Mouse (Mus musculus): ENCODE data around the gene Ptcra. TPM values are rescaled to one million over a fixed set of nuclear protein-coding genes. Genes with fewer than 3 reads are reported as not detected.

Gene Ptcra
- not detected in 2 replicates for total RNA-seq (2014; rRNA removed)
- 0.17 and 0.20 TPM in 2 replicates for polyA plus RNA-seq (2015; fragmentation: Nextera tagmentation; extraction: Ambion mirVana)

DNA sequence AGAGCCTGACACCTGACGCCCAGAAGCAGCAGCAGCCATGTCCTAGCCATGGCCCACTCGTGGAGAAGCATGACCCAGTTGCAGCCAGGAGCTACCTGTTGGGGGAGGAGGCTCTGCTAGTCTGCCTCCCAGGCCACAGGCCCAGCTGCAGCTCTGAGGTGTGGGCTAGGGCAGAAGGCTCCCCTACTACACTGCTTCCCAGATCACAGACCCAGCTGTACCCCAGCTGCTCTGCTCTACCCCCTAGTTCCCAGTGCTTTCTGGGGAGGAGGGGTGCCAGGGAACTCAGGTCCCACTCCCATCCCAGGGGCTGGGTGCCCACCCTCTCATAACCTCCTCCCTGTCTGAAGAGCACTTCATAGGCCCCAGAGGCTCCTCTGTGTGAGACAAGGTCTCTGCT, at the start of gene Ptcra:
Gene Ptcra, minus strand, starts transcription at position 169 of the 400 bp plus-strand sequence.
- ATAC-seq (ENCODE audit: low FRiP score) (no peak), DNase-seq (ENCODE audit: low spot score) (no peak)
- H3K27ac ChIP-seq (ENCODE audit: low read depth, low read length): no peak within 1 kb of the TSS
- no peaks in the 10 kb centered on the region for H3K36me3 ChIP-seq (ENCODE audit: insufficient read depth, low read length)
- no peak for TF ChIP-seq CTCF (IDR thresholded peaks at IDR 0.05)
- WGBS: 54% methylated on average over 2 of the region's 2 CpGs
- no peak within 1 kb of the TSS for H3K4me3 ChIP-seq (ENCODE audit: low read depth, low read length)
- no peaks in the 10 kb centered on the region for H3K4me1 ChIP-seq (ENCODE audit: insufficient read depth, low read length)
- no peaks in the 10 kb centered on the region for H3K27me3 ChIP-seq (ENCODE audit: insufficient read depth, low read length)
- H3K9me3 ChIP-seq (ENCODE audit: low read length): no peaks in the 10 kb centered on the region
- H3K9ac ChIP-seq (replicated peaks; ENCODE audit: low read length, poor library complexity, severe bottlenecking): no peak within 1 kb of the TSS
- H3K4me2 ChIP-seq (ENCODE audit: low read depth, low read length, poor library complexity, severe bottlenecking): no peak within 1 kb of the TSS

DNA sequence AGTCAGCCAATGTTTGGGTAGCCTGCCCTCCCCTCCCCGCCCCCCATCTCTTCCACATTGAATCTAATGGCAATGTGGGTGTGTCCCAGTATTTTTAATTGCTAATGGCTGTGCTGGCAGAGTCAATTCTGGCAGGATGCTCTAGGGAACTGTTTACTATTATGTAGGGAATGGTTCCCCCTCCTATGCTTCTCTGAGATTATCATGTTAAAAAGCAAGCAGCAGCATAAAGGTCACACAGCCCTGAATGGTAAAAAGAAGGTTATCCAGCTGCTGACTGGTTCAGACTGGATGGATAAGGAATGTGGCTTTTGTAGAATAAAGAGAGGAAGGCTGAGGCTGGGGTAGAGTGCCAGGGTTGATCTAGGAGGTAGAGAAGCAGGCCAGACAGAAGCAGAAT, 48.9 kb upstream of the Ptcra start:
- Histone ChIP-seq H3K9me3 (ENCODE audit: low read length) (no peaks in the 10 kb centered on the region), H3K27me3 (ENCODE audit: insufficient read depth, low read length) (no peaks in the 10 kb centered on the region), H3K27ac (ENCODE audit: low read depth, low read length) (no peak overlapping the region), H3K4me3 (ENCODE audit: low read depth, low read length) (no peak overlapping the region), H3K36me3 (ENCODE audit: insufficient read depth, low read length) (peaks cover 52% of the 10 kb centered on the region), H3K4me1 (ENCODE audit: insufficient read depth, low read length) (no peaks in the 10 kb centered on the region), H3K4me2 (ENCODE audit: low read depth, low read length, poor library complexity, severe bottlenecking) (no peak overlapping the region), H3K9ac (replicated peaks; ENCODE audit: low read length, poor library complexity, severe bottlenecking) (no peak overlapping the region)
- no peak for TF ChIP-seq CTCF (IDR thresholded peaks at IDR 0.05)
- ATAC-seq (ENCODE audit: low FRiP score) (no peak), DNase-seq (ENCODE audit: low spot score) (no peak)
- 88% methylated on average over 1 of the region's 1 CpGs for WGBS

DNA sequence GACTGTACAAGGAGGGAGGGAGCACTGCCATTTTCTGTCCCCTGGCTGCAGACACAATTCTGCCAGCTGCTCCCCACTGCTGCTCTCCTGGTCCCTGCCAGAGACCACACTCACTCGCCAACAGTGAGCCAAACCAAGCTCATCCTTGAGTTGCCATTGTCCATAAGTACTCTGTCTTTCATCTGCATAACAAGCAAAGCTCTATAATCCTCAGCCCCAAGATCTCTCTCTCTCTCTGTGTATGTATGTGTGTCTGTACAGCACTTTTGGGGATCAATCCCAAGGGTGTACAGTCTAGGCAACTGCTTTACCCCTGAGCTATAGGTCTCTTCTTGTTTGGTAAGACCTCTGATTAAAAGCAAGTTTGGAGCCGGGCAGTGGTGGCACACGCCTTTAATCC, 47.2 kb upstream of the Ptcra start:
- no peaks in the 10 kb centered on the region for H3K27me3 ChIP-seq (ENCODE audit: insufficient read depth, low read length)
- H3K9ac ChIP-seq (replicated peaks; ENCODE audit: low read length, poor library complexity, severe bottlenecking): no peak overlapping the region
- H3K9me3 ChIP-seq (ENCODE audit: low read length): no peaks in the 10 kb centered on the region
- H3K27ac ChIP-seq (ENCODE audit: low read depth, low read length): no peak overlapping the region
- no peak for DNase-seq (ENCODE audit: low spot score)
- TF ChIP-seq CTCF (IDR thresholded peaks at IDR 0.05): no peak
- H3K4me2 ChIP-seq (ENCODE audit: low read depth, low read length, poor library complexity, severe bottlenecking): no peak overlapping the region
- H3K4me1 ChIP-seq (ENCODE audit: insufficient read depth, low read length): no peaks in the 10 kb centered on the region
- H3K36me3 ChIP-seq (ENCODE audit: insufficient read depth, low read length): peaks cover 53% of the 10 kb centered on the region
- WGBS: 90% methylated on average over 3 of the region's 3 CpGs
- no peak for ATAC-seq (ENCODE audit: low FRiP score)
- no peak overlapping the region for H3K4me3 ChIP-seq (ENCODE audit: low read depth, low read length)

DNA sequence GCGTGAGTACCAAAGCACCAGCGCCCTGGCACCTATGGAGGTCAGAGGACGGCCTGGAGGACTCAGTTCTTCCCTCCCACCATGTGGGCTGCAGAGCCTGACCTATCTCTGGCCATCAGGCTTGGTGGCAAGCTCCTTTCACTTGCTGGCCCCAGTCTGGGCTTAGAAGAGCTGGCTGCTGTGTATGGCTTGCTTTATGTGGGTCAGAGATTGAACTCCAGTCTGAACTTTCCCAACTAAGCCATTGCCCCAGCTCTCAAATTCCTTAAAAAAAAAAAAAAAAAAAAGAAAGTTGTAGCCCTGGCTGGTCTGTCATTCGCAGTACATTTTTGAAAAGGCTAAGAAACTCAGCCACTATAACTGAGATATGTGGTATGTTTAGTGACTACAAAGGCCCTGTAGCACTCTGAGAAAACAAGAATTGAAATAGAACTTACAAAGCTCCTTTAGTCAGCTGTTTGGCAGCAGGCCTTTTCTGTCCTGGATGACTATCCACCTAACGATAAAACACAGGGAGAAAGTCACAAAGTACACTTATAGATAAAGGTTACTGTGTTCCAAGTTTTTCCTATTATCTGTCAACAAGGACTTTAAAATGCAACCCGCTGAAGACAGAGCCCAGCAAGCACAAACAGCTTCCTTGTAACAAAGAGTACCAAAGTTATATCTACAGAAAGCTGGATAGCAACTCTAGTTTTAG, 45.8 kb upstream of the Ptcra start:
- no peaks in the 10 kb centered on the region for H3K4me1 ChIP-seq (ENCODE audit: insufficient read depth, low read length)
- peaks cover 58% of the 10 kb centered on the region for H3K36me3 ChIP-seq (ENCODE audit: insufficient read depth, low read length)
- no peak overlapping the region for H3K9ac ChIP-seq (replicated peaks; ENCODE audit: low read length, poor library complexity, severe bottlenecking)
- ATAC-seq (ENCODE audit: low FRiP score) (no peak), DNase-seq (ENCODE audit: low spot score) (no peak)
- no peak for TF ChIP-seq CTCF (IDR thresholded peaks at IDR 0.05)
- no peaks in the 10 kb centered on the region for H3K9me3 ChIP-seq (ENCODE audit: low read length)
- H3K4me3 ChIP-seq (ENCODE audit: low read depth, low read length): no peak overlapping the region
- H3K27me3 ChIP-seq (ENCODE audit: insufficient read depth, low read length): no peaks in the 10 kb centered on the region
- H3K4me2 ChIP-seq (ENCODE audit: low read depth, low read length, poor library complexity, severe bottlenecking): no peak overlapping the region
- 91% methylated on average over 6 of the region's 6 CpGs for WGBS
- H3K27ac ChIP-seq (ENCODE audit: low read depth, low read length): no peak overlapping the region

DNA sequence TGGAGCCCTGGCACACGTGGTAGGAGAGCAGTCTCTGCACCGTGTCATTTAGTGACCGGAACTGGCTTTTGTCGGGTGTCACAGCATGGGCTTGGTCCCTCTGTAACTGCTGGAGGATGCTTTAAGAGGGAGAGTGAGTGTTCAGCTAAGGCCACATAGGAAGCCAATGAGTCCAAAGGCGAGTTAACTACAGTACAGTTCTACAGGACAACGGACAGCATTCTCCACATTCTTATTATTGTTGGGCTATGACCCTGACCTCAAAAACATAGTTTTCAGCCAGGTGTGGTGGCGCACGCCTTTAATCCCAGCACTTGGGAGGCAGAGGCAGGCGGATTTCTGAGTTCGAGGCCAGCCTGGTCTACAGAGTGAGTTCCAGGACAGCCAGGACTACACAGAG, 44.9 kb upstream of the Ptcra start:
- Histone ChIP-seq H3K36me3 (ENCODE audit: insufficient read depth, low read length) (peaks cover 53% of the 10 kb centered on the region), H3K4me1 (ENCODE audit: insufficient read depth, low read length) (no peaks in the 10 kb centered on the region), H3K4me3 (ENCODE audit: low read depth, low read length) (no peak overlapping the region), H3K4me2 (ENCODE audit: low read depth, low read length, poor library complexity, severe bottlenecking) (no peak overlapping the region), H3K9me3 (ENCODE audit: low read length) (no peaks in the 10 kb centered on the region), H3K27ac (ENCODE audit: low read depth, low read length) (no peak overlapping the region), H3K9ac (replicated peaks; ENCODE audit: low read length, poor library complexity, severe bottlenecking) (no peak overlapping the region), H3K27me3 (ENCODE audit: insufficient read depth, low read length) (no peaks in the 10 kb centered on the region)
- WGBS: 91% methylated on average over 10 of the region's 10 CpGs
- DNase-seq (ENCODE audit: low spot score): no peak
- no peak for TF ChIP-seq CTCF (IDR thresholded peaks at IDR 0.05)
- no peak for ATAC-seq (ENCODE audit: low FRiP score)

DNA sequence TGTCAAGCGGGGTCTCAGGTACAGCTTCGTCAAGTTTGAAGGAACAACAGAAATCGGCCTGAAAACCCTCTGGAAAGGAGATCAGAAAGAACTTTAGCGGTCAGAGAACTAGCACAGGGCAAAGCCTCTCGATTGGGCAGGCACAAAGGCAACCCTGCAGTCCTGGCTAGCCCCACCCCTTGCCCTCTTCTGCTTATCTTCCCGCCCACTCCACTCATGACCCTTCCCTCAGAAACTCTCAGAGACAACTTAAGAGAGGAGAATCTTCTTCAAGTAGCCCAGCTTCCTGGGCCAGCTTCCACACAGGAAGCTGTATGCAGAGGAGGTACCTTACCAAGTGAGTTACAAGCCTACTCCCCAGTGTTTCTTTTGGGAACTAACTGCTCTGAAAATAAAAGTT, 38.2 kb upstream of the Ptcra start:
- Histone ChIP-seq H3K4me1 (ENCODE audit: insufficient read depth, low read length) (no peaks in the 10 kb centered on the region), H3K27ac (ENCODE audit: low read depth, low read length) (no peak overlapping the region), H3K4me3 (ENCODE audit: low read depth, low read length) (no peak overlapping the region), H3K4me2 (ENCODE audit: low read depth, low read length, poor library complexity, severe bottlenecking) (no peak overlapping the region), H3K9me3 (ENCODE audit: low read length) (no peaks in the 10 kb centered on the region), H3K36me3 (ENCODE audit: insufficient read depth, low read length) (peaks cover 53% of the 10 kb centered on the region), H3K27me3 (ENCODE audit: insufficient read depth, low read length) (no peaks in the 10 kb centered on the region), H3K9ac (replicated peaks; ENCODE audit: low read length, poor library complexity, severe bottlenecking) (no peak overlapping the region)
- DNase-seq (ENCODE audit: low spot score) (no peak), ATAC-seq (ENCODE audit: low FRiP score) (no peak)
- TF ChIP-seq CTCF (IDR thresholded peaks at IDR 0.05): no peak
- WGBS: 88% methylated on average over 6 of the region's 6 CpGs
